Mouse (Mus musculus) midbrain, embryonic 10.5 days (tissue): ENCODE data around the gene Zfp446. TPM values are rescaled to one million over a fixed set of nuclear protein-coding genes. Genes with fewer than 3 reads are reported as not detected.
A peak's percentile ranks its signal among the peaks of the same experiment; 100 is the strongest.

Source experiments
- DNase-seq: peaks from one replicate; pipeline ENCODE4 v3.0.0-alpha.2; 2017; ENCODE audit warnings: low spot score
- H3K27ac ChIP-seq: fragments of 300-500 bp; sonication (generic); replicated peaks from 2 replicates; pipeline ENCODE4 v1.5.1; 2016; ENCODE audit warnings: mild to moderate bottlenecking
- H3K27me3 ChIP-seq: fragments of 300-500 bp; sonication (generic); 2 replicates; pipeline ENCODE4 v1.6.1; 2016; ENCODE audit warnings: low read depth, mild to moderate bottlenecking; ENCODE audit not compliant: poor library complexity, severe bottlenecking
- H3K36me3 ChIP-seq: fragments of 300-500 bp; sonication (generic); 2 replicates; pipeline ENCODE4 v1.6.1; 2016; ENCODE audit warnings: mild to moderate bottlenecking, moderate library complexity
- H3K4me1 ChIP-seq: fragments of 300-500 bp; sonication (generic); 2 replicates; pipeline ENCODE4 v1.6.1; 2016
- H3K4me3 ChIP-seq: fragments of 300-500 bp; sonication (generic); 2 replicates; pipeline ENCODE4 v1.5.1; 2016; ENCODE audit warnings: mild to moderate bottlenecking, moderate library complexity
- H3K9me3 ChIP-seq: fragments of 300-500 bp; sonication (generic); replicated peaks from 2 replicates; pipeline ENCODE4 v1.6.1; 2016; ENCODE audit warnings: mild to moderate bottlenecking
- WGBS: fragments of 180-500 bp; shearing (Covaris S2); methylation state at CpG from one replicate; pipeline ENCODE4 v1.1.7; 2016; 5-methylcytosine and 5-hydroxymethylcytosine counted together
- polyA plus RNA-seq: library from polyadenylated mRNA; unstranded; fragments of >200 nt; fragmentation: Nextera tagmentation; extraction: Ambion mirVana; gene quantifications from 2 replicates; pipeline ENCODE4 v1.2.1, GENCODE M21; 2016

Gene Zfp446
- polyA plus RNA-seq, 1 experiment from 2014 or later = 18.0 TPM

- peaks cover 16% of the 10 kb centered on the region for H3K4me1 ChIP-seq
- no peak overlapping the region for H3K27ac ChIP-seq
- H3K27me3 ChIP-seq = no peaks in the 10 kb centered on the region
- no peaks in the 10 kb centered on the region for H3K36me3 ChIP-seq
- H3K9me3 ChIP-seq = no peaks in the 10 kb centered on the region
- 34% methylated on average over 6 of the region's 6 CpGs for WGBS
- no peak overlapping the region for H3K4me3 ChIP-seq
- no peak for DNase-seq
Observed at GRCm38 (mm10) chr7:13014275-13014839, 36.7 kb downstream of the Zfp446 start.

GRCm38 (mm10) chr7:13015217-13015616 lies 37.6 kb downstream of the Zfp446 start:
- Histone ChIP-seq H3K27ac (no peak overlapping the region), H3K27me3 (no peaks in the 10 kb centered on the region), H3K9me3 (no peaks in the 10 kb centered on the region), H3K36me3 (no peaks in the 10 kb centered on the region), H3K4me3 (no peak overlapping the region), H3K4me1 (peaks cover 12% of the 10 kb centered on the region)
- DNase-seq = no peak
- 82% methylated on average over 1 of the region's 1 CpGs for WGBS

DNA sequence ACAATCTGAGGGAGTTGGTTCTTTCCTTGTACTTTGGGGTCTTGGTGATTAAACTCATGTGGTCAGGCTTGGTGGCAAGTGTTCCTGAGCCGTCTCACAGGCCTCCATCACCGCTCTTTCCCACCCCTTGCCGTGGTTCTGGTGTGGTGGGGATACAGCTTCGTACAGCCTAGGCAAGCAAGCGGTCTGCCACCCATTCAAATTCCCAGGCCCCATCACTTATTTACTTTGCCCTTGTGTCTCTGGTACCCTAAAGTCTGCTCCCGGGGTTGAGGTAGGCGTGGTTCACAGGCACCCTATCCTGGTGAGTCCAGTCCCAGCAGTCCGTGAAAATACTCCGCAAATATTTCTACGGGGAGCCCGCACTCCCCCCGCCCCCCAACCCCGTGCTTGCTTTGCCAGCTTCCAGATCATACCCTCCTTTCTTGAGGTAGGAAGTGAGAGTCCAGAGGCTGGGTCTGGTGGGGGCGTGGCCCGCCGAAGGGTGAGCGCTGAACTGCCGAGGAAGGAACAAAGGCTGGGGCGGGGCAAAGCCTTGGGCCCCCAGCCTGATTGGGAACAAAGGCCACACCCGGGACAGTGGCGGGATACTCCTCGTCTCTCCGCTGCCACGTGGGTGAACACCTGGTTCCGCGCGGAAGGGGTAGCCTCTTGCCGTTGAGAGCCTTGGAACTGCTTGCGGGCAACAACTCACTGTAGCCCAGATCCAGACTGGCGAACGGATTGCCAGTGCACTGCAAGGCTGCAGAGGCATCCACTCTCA lies 45.3 kb downstream of the Zfp446 start:
- peak; percentile 90 for DNase-seq
- Histone ChIP-seq H3K4me1 (peaks cover 39% of the 10 kb centered on the region), H3K36me3 (peaks cover 31% of the 10 kb centered on the region), H3K4me3 (peak overlapping the region; percentile 78), H3K27ac (peak overlapping the region; percentile 98), H3K27me3 (no peaks in the 10 kb centered on the region), H3K9me3 (no peaks in the 10 kb centered on the region)
- 4% methylated on average over 31 of the region's 31 CpGs for WGBS

- WGBS = under 1% methylated on average over 93 of the region's 95 CpGs
- peak; percentile 97 for DNase-seq
- Histone ChIP-seq H3K4me1 (peaks cover 39% of the 10 kb centered on the region), H3K27ac (peak overlapping the region; percentile 98), H3K9me3 (no peaks in the 10 kb centered on the region), H3K4me3 (peak overlapping the region; percentile 78), H3K27me3 (no peaks in the 10 kb centered on the region), H3K36me3 (peaks cover 42% of the 10 kb centered on the region)
Observed at GRCm38 (mm10) chr7:13023928-13024731, 46.5 kb downstream of the Zfp446 start.

GRCm38 (mm10) chr7:13024805-13025204 lies 47.2 kb downstream of the Zfp446 start:
- H3K9me3 ChIP-seq = no peaks in the 10 kb centered on the region
- peak; percentile 85 for DNase-seq
- no peaks in the 10 kb centered on the region for H3K27me3 ChIP-seq
- H3K36me3 ChIP-seq = peaks cover 49% of the 10 kb centered on the region
- peak overlapping the region; percentile 78 for H3K4me3 ChIP-seq
- WGBS = under 1% methylated on average over 35 of the region's 44 CpGs
- H3K4me1 ChIP-seq = peaks cover 39% of the 10 kb centered on the region
- H3K27ac ChIP-seq = peak overlapping the region; percentile 98

GRCm38 (mm10) chr7:13025511-13026112 lies 48.0 kb downstream of the Zfp446 start:
- 32% methylated on average over 4 of the region's 4 CpGs for WGBS
- H3K4me1 ChIP-seq = peaks cover 39% of the 10 kb centered on the region
- no peak for DNase-seq
- H3K4me3 ChIP-seq = peak overlapping the region; percentile 78
- peak overlapping the region; percentile 98 for H3K27ac ChIP-seq
- H3K27me3 ChIP-seq = no peaks in the 10 kb centered on the region
- peaks cover 57% of the 10 kb centered on the region for H3K36me3 ChIP-seq
- no peaks in the 10 kb centered on the region for H3K9me3 ChIP-seq

DNA sequence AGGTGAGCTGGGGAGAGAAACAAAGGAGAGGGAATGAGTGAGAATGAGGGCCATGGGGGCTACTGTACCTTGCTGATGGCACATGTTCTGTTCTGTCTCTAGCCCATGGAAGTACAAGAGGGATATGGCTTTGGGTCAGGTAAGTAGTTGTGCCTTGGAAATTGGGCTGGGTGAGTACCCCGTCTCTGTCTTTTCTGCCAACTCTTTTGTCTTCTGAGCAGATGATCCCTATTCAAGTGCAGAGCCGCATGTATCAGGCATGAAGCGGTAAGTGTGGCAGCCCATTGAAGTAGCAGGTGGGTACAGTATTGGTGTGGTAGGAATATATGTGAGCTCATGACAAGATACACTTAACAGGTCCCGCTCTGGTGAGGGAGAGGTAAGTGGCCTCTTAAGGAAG lies 51.3 kb downstream of the Zfp446 start:
- no peaks in the 10 kb centered on the region for H3K9me3 ChIP-seq
- peaks cover 89% of the 10 kb centered on the region for H3K36me3 ChIP-seq
- no peak for DNase-seq
- H3K27me3 ChIP-seq = no peaks in the 10 kb centered on the region
- H3K27ac ChIP-seq = no peak overlapping the region
- H3K4me3 ChIP-seq = 0 out of 2 replicates have a peak overlapping the region, but pooled peaks have one; percentile 12
- 92% methylated on average over 4 of the region's 4 CpGs for WGBS
- H3K4me1 ChIP-seq = peaks cover 50% of the 10 kb centered on the region

- peaks cover 54% of the 10 kb centered on the region for H3K4me1 ChIP-seq
- 80% methylated on average over 5 of the region's 5 CpGs for WGBS
- no peak for DNase-seq
- peaks cover 91% of the 10 kb centered on the region for H3K36me3 ChIP-seq
- no peak overlapping the region for H3K4me3 ChIP-seq
- no peak overlapping the region for H3K27ac ChIP-seq
- H3K9me3 ChIP-seq = no peaks in the 10 kb centered on the region
- no peaks in the 10 kb centered on the region for H3K27me3 ChIP-seq
Observed at GRCm38 (mm10) chr7:13031069-13031468, 53.4 kb downstream of the Zfp446 start.

- no peak overlapping the region for H3K27ac ChIP-seq
- H3K4me3 ChIP-seq = 0 out of 2 replicates have a peak overlapping the region, but pooled peaks have one; percentile 18
- no peak for DNase-seq
- peaks cover 54% of the 10 kb centered on the region for H3K4me1 ChIP-seq
- 93% methylated on average over 2 of the region's 2 CpGs for WGBS
- H3K27me3 ChIP-seq = no peaks in the 10 kb centered on the region
- H3K36me3 ChIP-seq = peaks cover 86% of the 10 kb centered on the region
- H3K9me3 ChIP-seq = no peaks in the 10 kb centered on the region
Observed at GRCm38 (mm10) chr7:13031983-13032382, 54.3 kb downstream of the Zfp446 start.

- peaks cover 80% of the 10 kb centered on the region for H3K36me3 ChIP-seq
- no peak for DNase-seq
Observed at GRCm38 (mm10) chr7:13032541-13032940, 54.9 kb downstream of the Zfp446 start.

GRCm38 (mm10) chr7:13033451-13034147 lies 56.0 kb downstream of the Zfp446 start:
- no peaks in the 10 kb centered on the region for H3K27me3 ChIP-seq
- DNase-seq = no peak
- no peaks in the 10 kb centered on the region for H3K9me3 ChIP-seq
- H3K27ac ChIP-seq = peak overlapping the region; percentile 89
- peaks cover 69% of the 10 kb centered on the region for H3K36me3 ChIP-seq
- H3K4me1 ChIP-seq = peaks cover 51% of the 10 kb centered on the region
- H3K4me3 ChIP-seq = peak overlapping the region; percentile 77
- 53% methylated on average over 13 of the region's 13 CpGs for WGBS

More at GRCm38 (mm10) chr7:13032541-13032940, 54.9 kb downstream of the Zfp446 start:
- H3K4me1 ChIP-seq = peaks cover 51% of the 10 kb centered on the region
- WGBS = 96% methylated on average over 7 of the region's 7 CpGs
- H3K9me3 ChIP-seq = no peaks in the 10 kb centered on the region
- H3K27ac ChIP-seq = no peak overlapping the region
- 0 out of 2 replicates have a peak overlapping the region, but pooled peaks have one; percentile 18 for H3K4me3 ChIP-seq
- no peaks in the 10 kb centered on the region for H3K27me3 ChIP-seq
